Mouse (Mus musculus) lung, postnatal 0 days (tissue): ENCODE data around the gene Mthfr.

Source experiments
- CTCF ChIP-seq: IDR thresholded peaks from 2 replicates; pipeline ENCODE4 v1.5.1; 2016; ENCODE audit warnings: antibody characterized with exemption, mild to moderate bottlenecking
- EP300 ChIP-seq: IDR thresholded peaks from 2 replicates; pipeline ENCODE4 v1.6.1; 2016; ENCODE audit warnings: antibody characterized with exemption, mild to moderate bottlenecking, control low read depth

- no peak for TF ChIP-seq CTCF
- TF ChIP-seq EP300 = no peak
These were observed 26.7 kb upstream of the Mthfr start for GRCm38 (mm10) chr4:148012216-148012615.
